Mouse (Mus musculus): ENCODE measurements at regions not wholly inside any gene's neighbourhood (a gene's known extent, or its start where the extent isn't known, plus 50 kb on each side); places are given as distances from the start of the nearest gene placed in this dataset.

DNA sequence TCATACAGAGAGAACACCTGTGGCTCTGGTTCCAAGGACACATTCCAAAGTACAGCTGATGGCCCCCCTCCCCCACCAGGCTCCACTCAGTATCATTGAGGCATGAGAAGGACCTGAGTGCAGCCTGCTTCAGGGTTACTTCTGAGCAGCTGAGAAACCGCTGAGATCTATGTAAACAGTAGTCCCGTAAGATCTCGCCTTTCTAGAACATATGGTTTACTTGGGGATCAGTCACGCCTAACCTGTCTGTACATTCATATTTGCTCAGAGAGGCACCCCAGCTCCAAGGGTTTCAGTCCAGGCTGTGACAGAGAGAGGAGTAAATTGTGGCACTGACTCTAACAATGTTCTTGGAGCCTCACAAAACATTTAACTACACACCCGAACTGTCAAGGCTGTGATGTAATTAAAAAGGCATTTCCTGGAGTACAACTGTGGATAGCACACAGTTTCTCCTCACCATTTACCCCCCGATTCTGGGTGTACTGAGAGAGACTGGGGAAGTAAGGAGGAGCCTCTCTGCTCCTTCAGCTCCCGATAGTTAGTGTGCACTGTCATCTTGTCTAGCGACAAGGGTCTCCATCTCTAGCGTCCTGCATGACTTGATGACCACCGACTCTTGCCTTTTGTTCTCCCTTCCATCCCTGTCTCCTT lies 155.7 kb downstream of the Dad1 start:
- no peak for DNase-seq

DNA sequence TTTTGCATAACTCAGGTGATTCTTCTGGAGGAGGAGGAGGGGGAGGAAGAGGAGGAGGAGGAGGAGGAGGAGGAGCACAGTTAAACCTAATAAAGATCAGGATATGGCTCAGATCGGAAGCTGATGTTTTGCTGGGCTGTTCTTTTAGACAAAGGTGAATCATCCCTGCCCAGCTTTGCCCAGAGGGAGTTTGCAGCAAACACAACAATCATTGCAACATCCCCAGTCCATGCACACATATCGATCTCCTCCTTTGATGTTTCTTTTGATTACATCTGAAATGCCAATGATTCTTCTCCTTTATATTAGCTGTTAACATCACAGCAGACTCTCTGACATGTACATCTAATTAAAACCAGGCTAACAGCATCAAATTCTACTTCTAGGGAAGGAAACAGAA lies 156.9 kb downstream of the Dad1 start:
- DNase-seq: no peak

DNA sequence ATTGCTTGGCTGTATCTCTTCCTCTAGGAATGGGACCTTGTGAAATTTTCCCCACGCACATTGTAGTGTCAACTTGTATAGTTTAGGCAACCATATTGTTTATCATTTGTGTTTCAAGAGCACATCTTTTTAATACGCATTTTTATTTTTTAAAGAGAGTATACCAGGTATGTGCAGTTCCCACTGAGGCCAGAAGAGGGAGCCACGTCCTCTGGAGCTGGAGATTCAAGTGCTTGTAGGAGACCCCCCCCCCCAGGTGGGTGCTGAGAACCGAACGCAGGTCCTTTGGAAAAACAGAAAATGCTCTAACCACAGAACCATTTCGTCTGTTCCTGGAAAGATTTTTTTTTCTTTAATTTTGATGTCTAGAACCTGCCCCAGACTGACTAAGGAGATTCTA lies 161.5 kb downstream of the Dad1 start:
- DNase-seq: no peak

DNA sequence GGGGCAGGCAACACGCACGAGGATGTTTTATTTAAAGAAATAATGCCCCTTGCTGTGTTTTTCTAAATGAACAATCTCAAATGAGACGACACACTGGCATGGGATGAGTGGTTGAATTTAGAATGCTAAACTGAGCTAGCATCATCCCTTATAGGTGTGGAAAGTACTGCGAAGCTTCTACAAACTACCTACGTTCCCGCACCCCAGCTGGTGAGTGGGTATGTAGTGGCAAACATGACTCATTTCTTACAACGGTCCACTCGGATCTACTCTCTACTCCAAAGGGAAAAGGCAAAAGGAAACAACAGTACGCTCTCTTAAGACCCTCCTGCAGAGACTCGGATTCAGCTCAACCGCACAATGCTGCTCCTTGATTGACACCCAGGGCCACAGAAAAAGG lies 167.2 kb downstream of the Dad1 start:
- no peak for DNase-seq

DNA sequence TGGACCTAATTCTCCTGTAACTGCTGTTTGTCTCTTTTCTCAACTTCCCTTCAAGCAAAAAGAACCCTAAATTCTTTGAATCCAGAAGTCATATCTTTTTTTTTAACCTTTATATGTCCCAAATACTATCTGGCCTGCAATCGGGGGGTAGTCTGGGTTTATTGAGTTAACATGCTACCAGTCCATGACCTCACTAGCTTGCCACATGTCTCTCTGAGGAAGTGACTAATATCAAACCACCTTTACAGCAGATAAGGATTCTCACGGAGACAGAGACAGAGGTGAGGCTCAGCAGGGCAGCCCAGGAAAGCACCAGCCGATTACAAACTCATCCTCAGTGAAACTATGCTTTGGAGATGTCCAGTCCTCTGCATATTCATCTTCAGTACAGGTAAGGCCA lies 179.2 kb downstream of the Dad1 start:
- no peak for DNase-seq

DNA sequence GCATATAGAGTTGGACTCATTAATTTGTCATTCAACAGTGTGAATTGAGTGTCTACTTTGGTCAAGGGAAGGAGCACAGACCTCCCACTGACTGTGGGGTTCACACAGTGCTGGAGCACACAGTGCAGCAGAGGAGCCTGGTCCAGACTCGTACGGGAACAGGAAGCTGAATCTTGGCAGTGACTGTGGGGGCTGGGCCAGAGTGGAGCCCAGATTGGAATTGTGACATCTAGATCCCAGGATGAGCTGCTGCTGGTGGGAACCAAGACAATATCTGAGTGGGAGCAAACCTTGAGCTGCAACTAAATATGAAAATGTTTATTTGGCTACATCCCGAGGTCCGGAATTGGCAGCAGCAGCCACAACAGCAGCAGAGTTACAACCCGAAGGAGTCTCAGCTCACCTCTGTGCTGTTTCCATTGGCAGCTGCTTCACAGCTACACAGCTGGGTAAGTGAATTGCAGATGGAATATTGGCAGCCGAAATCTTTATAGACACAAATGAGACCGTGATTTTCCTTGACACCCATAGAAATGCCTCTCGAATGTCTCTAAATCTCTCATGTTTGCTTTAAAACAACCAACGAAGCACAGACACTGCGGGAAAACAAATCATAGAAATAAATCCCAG lies 181.5 kb downstream of the Dad1 start:
- DNase-seq: no peak

DNA sequence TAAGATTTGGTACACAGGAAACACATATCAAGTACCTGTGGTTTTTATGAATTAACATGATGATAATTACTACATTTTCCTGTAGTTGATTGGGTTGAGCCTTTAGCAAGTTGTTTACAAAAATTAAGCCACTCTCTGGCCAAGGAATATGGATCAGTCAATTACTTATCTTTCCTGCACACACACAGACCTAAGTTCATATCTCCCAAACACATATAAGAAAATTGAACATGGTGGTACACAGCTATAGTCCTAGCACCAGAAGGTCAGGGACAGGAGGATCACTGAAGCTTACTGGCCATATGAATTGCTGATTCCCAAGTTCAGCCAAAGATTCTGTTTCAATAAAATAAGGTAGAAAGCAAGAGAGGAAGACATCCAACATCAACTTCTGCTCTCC lies 183.7 kb downstream of the Dad1 start:
- DNase-seq: no peak

DNA sequence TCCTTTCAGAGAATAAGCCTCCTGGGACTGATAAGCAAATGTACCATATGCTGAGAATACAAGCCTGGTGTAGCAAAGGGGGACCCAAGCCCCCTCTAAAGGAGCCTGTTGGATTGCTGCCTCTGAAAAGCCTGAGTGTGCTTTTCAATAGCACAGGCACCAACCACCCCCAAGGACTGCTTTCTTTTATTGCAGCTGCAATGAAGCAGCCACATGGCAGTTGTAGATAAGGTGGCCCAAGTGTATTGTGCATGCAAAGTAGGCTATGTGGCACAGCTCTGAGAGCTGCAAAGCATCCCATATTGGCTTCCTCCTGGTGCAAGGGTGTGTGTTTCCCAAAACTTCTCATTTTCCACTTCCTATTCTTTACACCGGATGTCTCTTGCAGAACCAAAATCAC lies 185.2 kb downstream of the Dad1 start:
- DNase-seq: no peak

DNA sequence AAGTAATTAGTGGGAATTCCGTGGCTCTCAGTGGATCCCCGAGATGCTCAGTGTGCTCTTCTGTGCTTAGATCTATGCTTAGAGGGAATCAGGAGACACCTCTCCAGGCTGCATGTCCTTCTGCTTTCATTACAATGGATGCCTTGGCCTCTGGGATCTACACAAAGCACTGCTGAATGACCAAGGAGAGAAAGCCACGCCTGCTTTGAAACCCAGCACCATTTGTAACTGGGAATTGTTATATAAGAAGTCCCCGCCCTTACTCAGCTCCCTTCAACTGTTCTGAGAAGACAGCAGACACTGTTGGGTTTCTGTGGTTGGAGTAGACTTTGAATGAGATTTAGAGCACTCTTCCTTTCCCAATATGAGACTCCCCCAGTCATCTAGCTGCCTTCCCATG lies 188.4 kb downstream of the Dad1 start:
- DNase-seq: no peak

DNA sequence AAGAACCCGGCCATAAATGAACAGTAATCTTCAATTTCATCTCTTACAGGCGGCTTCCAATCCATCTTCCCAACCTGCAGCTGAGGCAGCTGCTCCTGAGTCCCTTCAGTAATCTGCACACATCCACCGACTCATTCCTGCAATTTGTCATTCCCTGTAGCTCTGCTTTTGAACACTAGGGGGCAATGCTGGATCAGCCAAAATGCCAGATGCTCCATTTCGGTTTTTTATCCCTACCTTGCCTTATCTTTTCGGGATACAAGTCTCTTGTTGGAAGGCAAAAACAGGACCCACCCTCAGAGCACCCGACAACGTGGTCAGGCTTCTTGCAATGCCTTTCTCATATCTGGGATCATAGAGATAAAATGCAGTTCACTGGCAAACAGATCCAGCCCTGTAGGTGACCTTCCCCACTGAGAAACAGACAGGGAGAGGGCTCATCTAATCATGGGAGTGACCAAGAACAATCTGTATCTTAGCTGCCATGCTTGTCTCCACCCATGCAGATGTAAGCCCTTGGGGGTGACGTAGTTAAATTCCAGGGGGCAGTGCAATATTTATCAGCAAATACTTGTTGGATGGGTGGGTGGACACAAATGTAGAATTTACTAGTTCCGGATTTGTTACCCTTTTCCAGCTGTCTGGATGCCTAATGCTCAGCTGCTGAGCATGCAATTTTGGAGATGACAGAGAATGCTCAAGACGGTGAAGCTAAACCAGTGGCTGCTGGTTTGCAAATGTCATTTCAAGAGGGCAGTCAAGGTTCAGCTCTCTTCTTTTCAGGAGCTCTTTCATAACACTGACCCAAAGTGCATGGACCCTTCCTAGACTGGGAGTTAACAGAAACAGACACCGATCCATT lies 189.1 kb downstream of the Dad1 start:
- DNase-seq: peak; percentile 54

DNA sequence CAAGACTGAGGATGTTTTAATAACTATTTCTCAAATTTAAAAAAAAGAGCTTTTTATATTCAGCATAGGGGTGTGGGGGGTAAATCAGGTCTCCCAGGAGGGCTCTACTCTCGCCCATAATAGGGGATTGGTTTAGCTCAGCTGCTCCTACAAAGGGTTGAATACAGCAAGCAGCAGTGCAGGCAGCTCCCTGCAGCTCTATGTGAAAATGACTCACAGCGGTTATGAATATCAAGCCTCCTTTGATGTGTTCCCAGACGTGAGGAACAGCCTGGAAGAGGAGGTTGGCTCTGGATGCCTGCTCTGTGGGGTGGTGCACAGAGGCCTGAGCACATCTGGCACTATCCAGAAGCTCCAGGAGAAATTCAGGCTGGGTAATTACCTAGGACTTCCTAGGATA lies 192.3 kb downstream of the Dad1 start:
- peak; percentile 15 for DNase-seq

DNA sequence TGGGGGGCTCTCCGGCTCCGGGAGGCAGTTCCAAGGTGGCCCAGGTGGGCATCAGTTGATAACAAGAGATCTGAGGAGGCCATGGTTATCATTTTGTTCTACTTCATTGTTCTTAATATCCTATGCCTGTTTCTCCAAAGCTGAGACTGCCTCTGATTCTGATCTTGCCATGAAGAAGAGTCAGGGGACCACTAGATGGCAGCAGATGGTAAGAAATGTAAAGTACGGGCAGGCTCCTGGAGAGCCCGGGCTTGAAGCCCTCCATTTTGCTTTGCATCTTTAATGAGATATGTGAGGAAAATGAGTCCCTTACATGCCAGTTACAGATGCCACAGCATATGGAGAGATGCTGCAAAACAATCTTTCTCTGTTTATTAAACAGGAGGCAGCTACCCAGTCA lies 194.1 kb downstream of the Dad1 start:
- peak; percentile 42 for DNase-seq

DNA sequence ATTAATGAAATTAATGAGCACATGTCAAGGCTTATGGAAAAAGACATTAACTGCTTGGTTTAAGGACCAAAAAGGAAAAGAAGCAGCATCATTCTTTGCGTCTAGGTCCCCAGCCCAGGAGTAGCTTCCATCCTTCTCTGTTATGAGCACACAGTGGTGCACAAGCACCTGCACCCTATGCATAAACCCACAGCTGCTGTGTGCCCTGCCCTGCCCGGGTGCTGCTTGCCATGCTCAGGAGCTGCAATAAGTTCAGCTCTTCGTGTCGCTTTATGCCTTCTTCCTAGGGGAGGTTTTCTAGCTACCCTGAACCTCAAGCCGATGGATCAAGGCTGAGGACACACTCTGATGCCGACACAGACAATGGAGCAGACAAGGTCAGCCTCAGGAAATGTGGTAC lies 194.8 kb downstream of the Dad1 start:
- no peak for DNase-seq

DNA sequence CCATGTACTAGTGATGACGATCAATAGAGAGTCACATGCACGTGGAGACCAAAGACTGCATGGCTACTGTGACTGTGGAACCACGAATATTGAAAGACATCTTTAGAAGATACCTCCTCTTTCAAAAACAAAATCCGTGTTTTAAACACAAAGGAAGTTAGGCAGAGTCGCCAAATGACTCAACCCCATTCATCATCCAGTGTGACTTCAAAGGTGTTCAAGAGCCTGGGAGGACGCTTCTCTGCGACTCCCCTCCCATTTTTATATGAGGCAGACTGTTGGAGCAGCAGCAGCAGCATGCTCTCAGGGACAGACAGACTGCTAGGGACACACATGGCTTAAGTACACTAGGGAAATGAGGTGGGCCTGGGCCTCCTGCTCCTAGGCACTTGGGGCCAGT lies 197.2 kb downstream of the Dad1 start:
- no peak for DNase-seq

DNA sequence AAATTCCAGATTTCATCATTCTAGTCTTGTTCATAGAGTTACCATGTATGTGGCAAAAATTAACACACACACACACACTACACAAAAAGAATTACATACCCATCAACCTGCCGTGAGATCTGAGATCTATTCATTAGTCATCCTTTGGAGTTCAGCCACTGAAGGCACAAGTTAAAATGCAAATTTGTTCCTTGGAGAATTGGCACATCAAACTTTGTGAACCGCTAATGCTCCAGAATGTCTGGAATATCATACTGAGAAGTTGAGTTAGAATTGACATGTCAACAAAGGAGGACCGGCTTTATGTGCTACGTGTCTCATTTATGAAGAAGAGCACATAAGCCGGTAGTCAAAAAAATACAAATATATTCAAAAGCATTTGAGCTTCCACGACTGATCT lies 198.5 kb downstream of the Dad1 start:
- no peak for DNase-seq

DNA sequence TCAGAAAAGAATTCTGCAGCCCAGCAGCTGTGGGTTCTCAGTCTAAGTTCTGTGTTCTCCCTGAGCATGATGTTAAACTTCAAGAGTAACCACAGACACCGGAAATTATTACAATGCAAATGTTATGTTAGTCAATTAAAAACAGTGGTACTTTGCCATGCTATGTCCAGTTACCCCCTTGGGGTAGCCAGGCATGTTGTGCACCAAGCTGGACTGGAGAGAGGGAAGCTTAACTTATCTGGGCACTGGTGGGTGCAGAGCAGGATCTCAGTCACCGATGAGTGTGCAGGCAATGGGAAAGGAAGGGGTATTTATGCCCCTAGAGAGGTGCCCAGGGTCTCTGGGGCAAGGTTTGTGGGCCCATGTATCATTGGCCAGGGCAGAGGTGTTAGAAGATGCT lies 211.6 kb downstream of the Dad1 start:
- no peak for DNase-seq

DNA sequence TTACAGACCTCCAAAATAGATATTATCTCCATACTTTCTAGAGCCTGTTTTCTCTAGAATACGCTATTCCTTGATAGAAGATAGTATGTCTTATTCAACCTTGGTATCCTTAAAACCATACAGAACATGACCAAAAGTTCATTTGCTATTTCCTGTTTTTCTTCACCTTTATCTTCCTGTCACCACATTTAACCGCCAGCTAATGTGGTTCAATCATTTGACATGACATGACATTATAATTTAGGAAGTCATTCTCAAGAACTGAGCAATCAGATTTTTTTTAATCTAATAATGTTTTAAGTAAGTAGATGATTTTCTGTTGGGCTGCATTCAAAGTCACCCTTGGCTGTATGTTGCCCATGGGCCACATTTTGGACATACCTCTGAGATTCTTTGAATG lies 213.3 kb downstream of the Dad1 start:
- no peak for DNase-seq

DNA sequence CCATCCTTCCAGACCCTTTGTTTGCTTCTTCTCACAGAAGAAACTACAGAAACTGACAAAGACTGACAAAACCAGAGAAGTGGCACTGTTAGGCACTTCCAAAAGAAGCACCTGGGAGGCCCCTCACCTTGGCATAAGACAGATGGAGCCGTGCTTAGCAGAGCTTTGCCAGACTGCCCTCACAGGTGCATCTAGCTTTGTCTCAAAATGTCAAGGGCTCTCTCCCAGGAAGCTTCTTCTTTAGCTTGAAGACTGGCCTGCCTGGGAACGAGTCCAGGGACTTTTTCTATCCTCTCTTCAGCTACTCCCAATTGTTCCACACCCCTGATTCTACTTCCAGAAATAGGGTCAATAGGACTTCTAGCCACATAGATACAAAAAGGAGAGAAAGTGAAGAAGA lies 219.4 kb downstream of the Dad1 start:
- no peak for DNase-seq

DNA sequence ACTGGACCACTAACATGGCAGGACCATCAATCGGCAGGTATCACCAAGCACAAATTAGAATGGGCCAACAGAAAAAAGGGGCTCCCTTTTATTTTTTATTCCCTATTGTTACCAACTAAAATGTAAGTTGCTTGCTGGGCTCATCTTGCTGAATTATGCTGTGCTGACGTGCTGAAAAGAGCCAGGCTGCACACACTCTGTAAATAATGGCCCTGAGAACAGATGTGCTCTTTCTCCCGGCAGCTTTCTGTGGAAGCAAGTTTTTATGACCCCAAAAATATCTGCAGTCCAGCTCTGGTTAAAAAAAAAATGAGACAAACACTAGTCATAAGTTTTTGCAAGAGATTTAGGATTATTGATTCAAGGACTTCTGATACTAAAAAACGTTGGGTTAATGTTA lies 230.4 kb downstream of the Dad1 start:
- no peak for DNase-seq

DNA sequence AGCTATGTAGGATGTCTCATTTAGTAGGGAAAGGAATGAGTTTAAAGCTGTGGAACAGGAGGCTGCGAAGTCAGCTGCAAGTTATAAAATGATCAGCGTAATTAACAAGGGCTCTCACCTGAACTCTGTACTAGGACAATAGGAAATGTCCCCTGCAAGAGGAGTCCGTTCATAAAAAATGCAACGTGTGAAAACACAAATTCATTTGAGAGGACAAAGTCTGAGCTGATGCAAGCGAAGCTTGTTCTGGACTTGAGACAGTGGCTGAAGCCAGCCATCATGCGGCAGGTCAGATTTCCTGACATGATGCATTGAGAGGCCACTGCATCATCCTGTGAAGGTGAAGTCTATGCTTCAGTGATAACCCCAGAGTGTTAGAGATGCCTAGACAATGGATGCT lies 232.5 kb downstream of the Dad1 start:
- DNase-seq: no peak

DNA sequence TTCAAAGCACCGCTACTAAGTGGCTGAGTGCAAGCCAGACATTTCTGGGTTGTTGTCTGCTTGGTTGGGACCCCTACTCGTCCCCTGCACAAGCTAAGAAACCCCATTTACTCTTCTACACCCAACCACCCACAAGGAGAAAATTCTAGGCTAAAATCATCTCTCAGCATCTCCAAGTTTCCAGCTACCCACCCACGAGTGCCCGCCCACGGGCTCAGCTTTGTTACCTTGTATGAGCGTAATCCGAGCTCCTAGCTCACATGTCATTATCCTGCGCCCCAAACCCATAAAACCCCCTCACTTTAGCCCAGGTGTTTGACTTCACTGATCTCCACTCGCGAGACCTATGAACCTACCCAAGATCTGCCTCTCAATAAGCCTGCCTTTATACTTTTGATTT lies 239.3 kb downstream of the Dad1 start:
- DNase-seq: no peak

DNA sequence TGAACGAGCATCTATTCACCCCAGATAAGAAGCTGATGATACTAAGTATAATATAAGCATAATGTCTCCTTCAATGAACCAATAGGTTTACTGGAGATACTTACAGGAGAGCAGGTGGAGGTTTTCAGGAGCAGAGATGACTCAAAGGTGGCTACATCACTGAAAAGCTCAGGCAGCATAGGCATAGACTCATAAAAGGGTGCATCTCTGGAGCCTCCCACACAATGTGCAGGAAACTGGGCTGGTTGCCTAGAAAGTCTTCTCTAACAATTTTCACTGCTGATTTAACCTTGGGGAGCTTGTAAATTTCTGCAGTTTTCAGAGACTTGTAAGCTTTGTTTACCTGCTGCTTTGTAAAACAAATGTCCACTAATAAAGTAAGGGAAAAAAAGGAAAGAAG lies 251.8 kb downstream of the Dad1 start:
- no peak for DNase-seq

DNA sequence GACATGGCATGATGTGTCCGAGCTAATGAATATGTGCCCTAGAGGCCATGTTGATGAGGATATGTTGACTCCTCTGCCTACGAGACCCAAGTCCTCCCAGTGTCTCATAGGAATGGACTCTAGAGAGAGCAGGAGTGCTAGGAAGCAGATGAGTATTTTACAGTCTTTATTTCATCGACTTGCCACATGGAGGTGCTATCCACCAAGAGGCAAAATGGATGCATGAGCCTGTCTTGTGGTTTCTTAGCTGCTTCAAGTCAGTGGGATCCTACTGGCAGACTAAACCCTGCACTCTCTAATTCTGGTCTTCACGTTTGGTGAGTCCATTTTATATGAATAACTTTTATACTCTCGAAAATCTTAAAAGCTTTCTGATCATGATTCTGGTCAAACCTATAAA lies 253.4 kb downstream of the Dad1 start:
- no peak for DNase-seq

DNA sequence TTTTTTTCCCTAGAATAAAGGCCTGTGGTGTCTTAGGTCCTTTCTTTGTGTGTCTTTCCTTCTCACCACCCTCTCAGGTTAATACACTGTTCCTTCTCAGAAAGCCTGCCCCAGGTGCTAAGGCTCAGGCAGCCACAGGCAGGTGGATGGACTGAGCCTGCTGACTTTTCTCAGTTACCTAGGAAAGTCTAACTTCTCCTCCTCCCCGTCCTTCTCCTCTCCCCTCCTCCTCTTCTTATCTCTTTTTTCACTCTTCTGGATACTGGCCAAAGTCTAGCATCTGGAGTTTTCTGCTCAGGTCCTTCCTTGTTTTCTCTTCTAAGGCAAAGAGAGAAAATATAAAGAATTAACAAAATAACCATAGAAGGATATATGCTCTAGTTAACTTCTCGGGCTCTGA lies 260.5 kb downstream of the Dad1 start:
- DNase-seq: no peak

All from adrenal gland, postnatal 25 days (tissue).